Mouse (Mus musculus) neutrophil, adult 5-6 weeks (primary cell): ENCODE results near the gene Malrd1. TPM values are rescaled to one million over a fixed set of nuclear protein-coding genes. Genes with fewer than 3 reads are reported as not detected.

ENCODE experiments used
- ATAC-seq: fragments of 151-379, 151-347 bp; 2 replicates; pipeline ENCODE4 v1.8.0; 2017; ENCODE audit warnings: mild to moderate bottlenecking, moderate TSS enrichment; ENCODE audit not compliant: insufficient number of reproducible peaks, poor library complexity, low FRiP score, severe bottlenecking; ENCODE audit errors: extremely low read depth
- total RNA-seq: library from RNA; stranded (forward); fragments of 200-1000 nt; gene quantifications from 2 replicates; pipeline ENCODE4 v1.2.3, GENCODE M21; 2017

Gene Malrd1
- total RNA-seq, 1 experiment from 2014 or later: not detected

DNA sequence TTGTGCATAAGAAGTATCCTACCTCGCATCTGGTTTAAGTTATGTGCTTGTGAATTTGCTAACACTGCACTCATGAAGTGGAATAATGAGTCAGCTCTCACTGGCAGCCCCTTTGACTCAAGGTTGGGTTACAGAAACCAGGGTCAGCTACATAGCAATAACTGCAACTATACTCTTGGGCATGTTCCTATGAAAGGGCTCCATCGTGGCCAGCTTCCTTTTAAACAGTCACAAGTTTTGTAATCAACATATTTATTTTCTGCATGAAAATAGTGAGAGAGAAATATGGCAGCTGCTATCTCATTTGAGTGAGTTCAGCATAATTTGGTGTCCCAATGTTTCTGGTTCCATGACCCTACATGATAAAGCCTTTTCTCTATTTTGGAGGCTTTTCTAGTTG lies 716.8 kb downstream of the Malrd1 start:
- no peak for ATAC-seq

DNA sequence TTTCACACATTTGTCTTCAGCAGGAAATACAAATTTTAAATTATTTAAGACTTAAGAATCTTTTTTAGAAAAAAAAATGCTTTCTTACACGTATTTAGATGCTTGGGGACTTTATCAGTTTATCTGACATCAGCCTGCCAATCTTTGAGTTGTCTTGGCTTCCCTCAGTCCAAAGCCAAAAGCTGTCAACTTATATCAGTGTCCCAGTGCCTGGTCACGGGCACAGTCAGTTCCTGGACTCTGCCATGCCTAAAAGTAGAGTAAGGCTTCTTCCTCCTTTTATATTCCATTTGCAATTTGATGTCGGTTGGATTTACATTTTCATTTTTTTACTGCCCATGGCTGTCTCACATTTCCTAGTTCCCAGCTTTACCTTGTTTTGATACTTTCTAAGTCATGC lies 722.6 kb downstream of the Malrd1 start:
- no peak for ATAC-seq

DNA sequence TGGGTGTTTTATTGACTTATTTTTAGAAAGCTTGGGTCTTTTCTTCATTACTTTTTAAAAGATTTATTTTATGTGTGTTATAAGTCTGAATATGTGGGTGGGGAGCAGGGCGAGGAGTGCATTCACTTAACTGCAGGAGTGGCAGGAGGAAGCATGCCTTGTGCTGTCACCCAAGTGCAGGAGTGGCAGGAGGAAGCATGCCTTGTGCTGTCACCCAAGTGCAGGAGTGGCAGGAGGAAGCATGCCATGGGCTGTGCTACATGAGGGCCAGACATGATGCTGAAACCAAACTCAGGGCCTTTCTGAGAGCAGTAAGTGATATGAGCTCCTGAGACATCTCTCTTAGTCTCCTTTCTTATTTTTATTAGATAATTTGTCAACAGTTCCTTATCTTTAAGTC lies 726.0 kb downstream of the Malrd1 start:
- no peak for ATAC-seq
